Mouse (Mus musculus) brain, embryonic 14.5 days (tissue): Measurements from ENCODE around the gene Ccnd1.

Source experiments
- CTCF ChIP-seq: fragments of 200-500 bp; IDR thresholded peaks from 2 replicates; pipeline ENCODE4 v1.5.1; 2012; ENCODE audit warnings: inconsistent platforms, mild to moderate bottlenecking, moderate library complexity, borderline replicate concordance; ENCODE audit not compliant: insufficient read depth, insufficient read length; ENCODE audit errors: extremely low read depth
- POLR2A ChIP-seq: fragments of 200-500 bp; IDR thresholded peaks from 2 replicates; pipeline ENCODE4 v1.6.1; 2012; ENCODE audit warnings: mild to moderate bottlenecking, inconsistent platforms, borderline replicate concordance; ENCODE audit not compliant: poor library complexity, insufficient read depth, insufficient read length, severe bottlenecking; ENCODE audit errors: extremely low read depth

- TF ChIP-seq POLR2A (no peak), CTCF (no peak)
These were observed 47.9 kb downstream of the Ccnd1 start for GRCm38 (mm10) chr7:144891863-144892262.
